Mouse (Mus musculus): Measurements from ENCODE around the gene Parp8. TPM values are rescaled to one million over a fixed set of nuclear protein-coding genes. Genes with fewer than 3 reads are reported as not detected.

Parp8 gene
- total RNA-seq, 1 experiment, result 2.2 TPM

DNA sequence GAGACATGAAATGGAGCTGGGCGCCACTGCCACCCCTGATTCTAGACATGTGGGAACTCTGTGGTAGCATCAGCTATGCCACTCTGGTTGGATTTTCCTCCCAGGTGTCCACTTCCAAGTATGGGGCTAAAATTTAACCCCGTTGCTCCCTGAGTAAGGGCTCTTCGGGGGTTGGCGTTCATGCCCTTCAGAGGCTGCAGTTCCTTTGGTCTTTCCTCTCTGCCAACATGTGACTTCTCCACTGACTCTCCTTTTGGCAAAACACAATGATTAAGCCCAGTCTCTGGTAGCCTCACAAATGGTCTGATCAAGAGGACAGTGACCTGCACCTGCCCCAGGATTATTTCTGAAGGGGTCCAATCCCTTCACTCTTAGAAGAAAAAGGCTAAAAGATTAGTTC is 56.4 kb downstream of the Parp8 start:
- no peaks in the 10 kb centered on the region for H3K9me3 ChIP-seq (ENCODE audit: control insufficient read depth, insufficient read depth, low read depth, low read length)
- H3K9ac ChIP-seq (ENCODE audit: insufficient read depth, low read depth, low read length, poor library complexity, severe bottlenecking), result no peak overlapping the region
- TF ChIP-seq ZC3H11A (IDR thresholded peaks at IDR 0.05; ENCODE audit: borderline replicate concordance, low read depth, low read length) (no peak), ZNF384 (IDR thresholded peaks at IDR 0.05; ENCODE audit: low read depth, low read length) (no peak), CHD2 (IDR thresholded peaks at IDR 0.05; ENCODE audit: low read depth, low read length) (no peak), HCFC1 (IDR thresholded peaks at IDR 0.05; ENCODE audit: borderline replicate concordance, insufficient read depth, low read length) (no peak), MAFK (IDR thresholded peaks at IDR 0.05; ENCODE audit: insufficient read depth, low read depth, low read length) (no peak)
- H3K27ac ChIP-seq (ENCODE audit: insufficient read depth, low read depth, low read length, poor library complexity, severe bottlenecking), result no peak overlapping the region
- H3K4me1 ChIP-seq (ENCODE audit: control insufficient read depth in 2 of 2, insufficient read depth in 2 of 2, low read length in 2 of 2, poor library complexity in 1 of 2), result no peaks in the 10 kb centered on the region
- no peaks in the 10 kb centered on the region for H3K36me3 ChIP-seq (ENCODE audit: control insufficient read depth, insufficient read depth, low read length, poor library complexity, severe bottlenecking)
- H3K4me3 ChIP-seq (ENCODE audit: insufficient read depth in 1 of 2, low read depth in 1 of 2, low read length in 2 of 2, poor library complexity in 1 of 2, severe bottlenecking in 1 of 2), result no peak overlapping the region
- in situ Hi-C loops (cut with MboI; ENCODE audit: low sequenced_read_pairs in 2 of 2, unreplicated experiment in 2 of 2), result no loop called here
- no peak for DNase-seq (ENCODE audit: low read depth, low spot score)

DNA sequence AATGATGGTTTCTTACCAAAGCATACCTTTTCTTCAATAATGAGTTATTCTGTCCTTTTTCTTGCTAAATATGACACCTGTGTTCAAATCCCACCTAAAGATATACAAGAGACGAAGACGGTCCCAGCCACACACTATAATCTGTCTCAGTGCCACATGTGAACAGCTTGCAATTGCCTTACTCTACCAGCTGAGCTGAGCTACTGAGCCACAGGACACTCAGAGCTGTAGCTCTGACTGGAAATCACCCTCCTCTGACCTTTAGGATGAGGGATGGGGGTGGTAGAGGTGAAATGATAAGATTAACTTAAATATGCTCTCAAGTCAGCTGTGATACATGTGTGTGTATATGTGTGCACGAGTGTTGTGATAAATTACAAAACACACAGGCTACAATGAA is 57.9 kb downstream of the Parp8 start:
- DNase-seq (ENCODE audit: low read depth, low spot score), result no peak
- H3K27ac ChIP-seq (ENCODE audit: insufficient read depth, low read depth, low read length, poor library complexity, severe bottlenecking), result no peak overlapping the region
- in situ Hi-C loops (cut with MboI; ENCODE audit: low sequenced_read_pairs in 2 of 2, unreplicated experiment in 2 of 2), result no loop called here
- no peaks in the 10 kb centered on the region for H3K36me3 ChIP-seq (ENCODE audit: control insufficient read depth, insufficient read depth, low read length, poor library complexity, severe bottlenecking)
- H3K4me1 ChIP-seq (ENCODE audit: control insufficient read depth in 2 of 2, insufficient read depth in 2 of 2, low read length in 2 of 2, poor library complexity in 1 of 2), result no peaks in the 10 kb centered on the region
- no peaks in the 10 kb centered on the region for H3K9me3 ChIP-seq (ENCODE audit: control insufficient read depth, insufficient read depth, low read depth, low read length)
- H3K4me3 ChIP-seq (ENCODE audit: insufficient read depth in 1 of 2, low read depth in 1 of 2, low read length in 2 of 2, poor library complexity in 1 of 2, severe bottlenecking in 1 of 2), result no peak overlapping the region
- TF ChIP-seq HCFC1 (IDR thresholded peaks at IDR 0.05; ENCODE audit: borderline replicate concordance, insufficient read depth, low read length) (no peak), ZC3H11A (IDR thresholded peaks at IDR 0.05; ENCODE audit: borderline replicate concordance, low read depth, low read length) (no peak), ZNF384 (IDR thresholded peaks at IDR 0.05; ENCODE audit: low read depth, low read length) (no peak), CHD2 (IDR thresholded peaks at IDR 0.05; ENCODE audit: low read depth, low read length) (no peak), MAFK (IDR thresholded peaks at IDR 0.05; ENCODE audit: insufficient read depth, low read depth, low read length) (no peak)
- no peak overlapping the region for H3K9ac ChIP-seq (ENCODE audit: insufficient read depth, low read depth, low read length, poor library complexity, severe bottlenecking)

DNA sequence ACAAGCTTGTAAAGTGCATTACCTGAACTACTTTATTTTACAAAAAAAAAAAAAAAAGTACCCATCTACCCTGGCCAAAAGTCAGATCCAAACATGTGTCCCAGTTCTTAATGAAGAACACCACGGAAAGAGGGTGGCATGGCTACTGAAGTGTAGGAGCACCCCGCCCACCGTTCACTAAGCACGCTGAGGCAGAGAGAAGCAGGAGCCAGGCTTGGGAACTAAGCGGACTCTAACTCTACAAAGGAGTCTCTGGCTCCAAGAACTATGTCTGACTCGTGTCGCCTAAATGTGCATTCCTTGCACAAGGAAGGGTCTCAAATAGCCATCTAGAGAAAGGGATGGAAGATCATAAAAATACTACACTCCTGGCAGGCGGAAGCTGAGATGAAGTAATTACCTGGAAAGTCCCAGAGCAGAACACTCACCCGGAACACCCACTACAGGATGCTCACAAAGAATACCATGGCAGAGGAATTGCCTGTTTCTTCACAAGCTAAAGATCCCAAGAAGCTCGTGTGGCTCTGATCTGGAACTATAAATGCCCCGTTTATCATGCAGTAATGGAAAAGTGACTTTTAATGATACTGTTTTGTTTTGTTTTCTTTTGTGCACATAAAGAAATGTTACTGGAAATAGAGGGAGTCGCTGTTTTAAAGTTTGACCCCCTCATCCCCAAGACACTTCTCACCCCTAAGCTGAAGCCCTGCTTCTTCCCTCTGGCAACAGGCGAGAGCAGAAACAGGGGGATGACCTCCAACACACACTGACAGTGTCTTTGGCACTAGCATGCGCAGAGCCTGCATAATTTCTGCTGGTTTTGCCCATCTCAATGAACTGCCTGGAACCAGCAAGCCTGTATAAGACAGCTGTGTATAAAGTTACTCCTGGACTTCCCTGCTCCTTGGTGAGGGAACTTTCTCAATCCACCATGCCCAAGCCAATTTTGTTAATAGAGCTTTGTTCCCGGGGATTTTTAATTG is 62.6 kb downstream of the Parp8 start:
- no peak for DNase-seq (ENCODE audit: low read depth, low spot score)
- in situ Hi-C loops (cut with MboI; ENCODE audit: low sequenced_read_pairs in 2 of 2, unreplicated experiment in 2 of 2), result no loop called here
- Histone ChIP-seq H3K4me3 (ENCODE audit: insufficient read depth in 1 of 2, low read depth in 1 of 2, low read length in 2 of 2, poor library complexity in 1 of 2, severe bottlenecking in 1 of 2) (no peak overlapping the region), H3K36me3 (ENCODE audit: control insufficient read depth, insufficient read depth, low read length, poor library complexity, severe bottlenecking) (no peaks in the 10 kb centered on the region), H3K9ac (ENCODE audit: insufficient read depth, low read depth, low read length, poor library complexity, severe bottlenecking) (no peak overlapping the region), H3K27ac (ENCODE audit: insufficient read depth, low read depth, low read length, poor library complexity, severe bottlenecking) (no peak overlapping the region), H3K4me1 (ENCODE audit: control insufficient read depth in 2 of 2, insufficient read depth in 2 of 2, low read length in 2 of 2, poor library complexity in 1 of 2) (no peaks in the 10 kb centered on the region), H3K9me3 (ENCODE audit: control insufficient read depth, insufficient read depth, low read depth, low read length) (no peaks in the 10 kb centered on the region)
- no peak for TF ChIP-seq HCFC1 (IDR thresholded peaks at IDR 0.05; ENCODE audit: borderline replicate concordance, insufficient read depth, low read length)
- no peak for TF ChIP-seq CHD2 (IDR thresholded peaks at IDR 0.05; ENCODE audit: low read depth, low read length)
- TF ChIP-seq MAFK (IDR thresholded peaks at IDR 0.05; ENCODE audit: insufficient read depth, low read depth, low read length), result no peak
- no peak for TF ChIP-seq ZC3H11A (IDR thresholded peaks at IDR 0.05; ENCODE audit: borderline replicate concordance, low read depth, low read length)
- no peak for TF ChIP-seq ZNF384 (IDR thresholded peaks at IDR 0.05; ENCODE audit: low read depth, low read length)

DNA sequence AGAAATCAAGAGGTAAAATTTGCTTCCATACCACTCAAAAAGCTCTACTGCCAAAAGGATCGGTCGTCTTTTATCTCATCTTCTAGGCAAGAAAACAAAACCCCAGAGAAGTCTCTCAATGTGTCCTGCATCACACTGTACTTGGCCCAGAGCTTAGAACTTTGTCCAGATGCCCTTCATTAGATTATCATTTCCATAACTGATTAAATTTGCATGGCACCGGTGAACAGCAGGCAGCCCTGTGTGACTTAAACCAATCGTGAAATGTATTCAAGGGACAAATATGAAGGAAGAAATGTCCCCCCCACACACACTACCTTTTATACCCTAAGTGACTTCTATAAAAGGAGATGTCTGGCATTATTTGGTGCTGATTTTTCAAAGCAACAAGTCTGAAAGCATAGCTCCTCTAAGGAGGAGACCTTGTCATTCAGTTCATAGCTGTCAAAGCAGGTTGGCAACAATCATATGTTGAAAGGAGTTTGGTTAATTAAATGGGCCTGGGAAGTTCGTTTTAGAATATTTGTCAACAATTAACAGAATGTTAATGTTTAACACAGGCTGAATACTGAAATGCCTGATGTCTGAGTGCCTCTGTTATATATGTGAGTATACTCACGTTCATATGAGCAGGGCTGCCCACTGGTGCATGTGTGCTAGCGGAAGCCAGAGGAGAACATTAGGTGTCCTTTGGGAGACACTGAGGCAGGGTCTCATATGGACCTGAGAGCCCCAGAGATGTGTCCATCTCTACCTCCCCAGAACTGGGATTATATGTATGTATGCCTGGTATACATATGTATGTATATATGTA is 66.4 kb downstream of the Parp8 start:
- Histone ChIP-seq H3K4me1 (ENCODE audit: control insufficient read depth in 2 of 2, insufficient read depth in 2 of 2, low read length in 2 of 2, poor library complexity in 1 of 2) (no peaks in the 10 kb centered on the region), H3K9ac (ENCODE audit: insufficient read depth, low read depth, low read length, poor library complexity, severe bottlenecking) (no peak overlapping the region), H3K27ac (ENCODE audit: insufficient read depth, low read depth, low read length, poor library complexity, severe bottlenecking) (no peak overlapping the region), H3K4me3 (ENCODE audit: insufficient read depth in 1 of 2, low read depth in 1 of 2, low read length in 2 of 2, poor library complexity in 1 of 2, severe bottlenecking in 1 of 2) (no peak overlapping the region), H3K36me3 (ENCODE audit: control insufficient read depth, insufficient read depth, low read length, poor library complexity, severe bottlenecking) (no peaks in the 10 kb centered on the region), H3K9me3 (ENCODE audit: control insufficient read depth, insufficient read depth, low read depth, low read length) (no peaks in the 10 kb centered on the region)
- DNase-seq (ENCODE audit: low read depth, low spot score), result no peak
- in situ Hi-C loops (cut with MboI; ENCODE audit: low sequenced_read_pairs in 2 of 2, unreplicated experiment in 2 of 2), result no loop called here
- TF ChIP-seq ZNF384 (IDR thresholded peaks at IDR 0.05; ENCODE audit: low read depth, low read length), result no peak

Data from ES-E14 (cell line).